Comparison of ENCODE assay signal across 22 mouse cellular contexts in genomic region chr3:107090001-107090400, GRCm38 (mm10). TPM values are rescaled to one million over a fixed set of nuclear protein-coding genes. Genes with fewer than 3 reads are reported as not detected.
DNase-seq lines count a peak whose midpoint lies in the region; ATAC-seq and TF ChIP-seq lines count a peak whose summit lies in the region.
"Had no signal": no experiment of that assay in that cellular context is flagged by ENCODE, and none has a peak within 500 bp of the region (broad histone marks: within the 10 kb centered on the region; RNA-seq: fewer than 3 reads in every experiment).

No protein-coding gene starts in this region.

- H3K79me2 ChIP-seq in CH12.LX (replicated peaks; ENCODE audit: control insufficient read depth, extremely low read depth, insufficient read depth, poor library complexity, severe bottlenecking) = no peaks in the 10 kb centered on the region

- in situ Hi-C loops in CH12.LX (cut with MboI; ENCODE audit: low pct_ligation_motif_present, low pct_unique_long_range_greater_than_20kb, low sequenced_read_pairs) = loop anchor here (5.0 to 10.0 kb wide), 2 partner anchors 62 to 95 kb away; partner anchors contain the start of gene Kcna10

- dilution Hi-C loops in CH12.LX (cut with MboI; ENCODE audit: extremely low pct_ligation_motif_present, extremely low pct_unique_long_range_greater_than_20kb, low sequenced_read_pairs) = no loop called here

- DNase-seq in heart, adult 18-20 months = no peak
- no peak for DNase-seq in CH12.LX (ENCODE audit: extremely low read depth)
- DNase-seq in splenic B cell, adult 2 months (ENCODE audit: low read depth, low spot score) = peak; percentile 14
- peak; percentile 88 for DNase-seq in thymus, postnatal 4 days
- DNase-seq in c-Kit-positive CD71-positive TER-119-positive erythroid progenitor cells, embryonic 14.5 days (ENCODE audit: low spot score) = no peak
- no peak for DNase-seq in gastrocnemius, postnatal 36 days
- DNase-seq: adrenal gland, adult 8-10 months; embryo, embryonic 11 days; gastrocnemius, adult 2 months; heart, adult 2 months; kidney, adult 9 months; kidney, postnatal 4 days; lung, postnatal 14 days had no signal

- ATAC-seq in heart, embryonic 16.5 days (replicated peaks; ENCODE audit: extremely low read depth, insufficient read depth, low FRiP score) = peak; percentile 71
- ATAC-seq: forebrain, embryonic 13.5 days had no signal

- 56% methylated on average over 7 of the region's 7 CpGs for WGBS in heart, embryonic 16.5 days

- no peak overlapping the region for H3K9ac ChIP-seq in heart, embryonic 16.5 days (ENCODE audit: low read length)
- no peak overlapping the region for H3K9ac ChIP-seq in CH12.LX (ENCODE audit: insufficient read depth, low read depth)
- H3K9ac ChIP-seq: forebrain, embryonic 13.5 days; heart, embryonic 15.5 days; hindbrain, embryonic 12.5 days; liver, embryonic 15.5 days; neural tube, embryonic 12.5 days had no signal

- no peaks in the 10 kb centered on the region for H3K36me3 ChIP-seq in heart, embryonic 16.5 days (ENCODE audit: control insufficient read depth, insufficient read depth)
- no peaks in the 10 kb centered on the region for H3K36me3 ChIP-seq in CH12.LX (replicated peaks in 1 of 2; ENCODE audit: control insufficient read depth in 1 of 2, insufficient read depth in 1 of 2, low read length in 1 of 2)
- no peaks in the 10 kb centered on the region for H3K36me3 ChIP-seq in splenic B cell, adult 2 months (ENCODE audit: control insufficient read depth, insufficient read depth, low read length, poor library complexity, severe bottlenecking)
- H3K36me3 ChIP-seq: heart, embryonic 15.5 days; hindbrain, embryonic 12.5 days; liver, embryonic 15.5 days; neural tube, embryonic 12.5 days had no signal

- intact Hi-C loops in gastrocnemius, postnatal 36 days (cut with DNase I) = loop anchor here (5.0 kb wide), 1 partner anchor 377 kb away; no protein-coding TSS in a partner anchor

- no peak overlapping the region for H3K4me2 ChIP-seq in heart, embryonic 16.5 days (ENCODE audit: low read depth, low read length)
- H3K4me2 ChIP-seq in CH12.LX (ENCODE audit: insufficient read depth, low read depth, poor library complexity, severe bottlenecking) = no peak overlapping the region
- H3K4me2 ChIP-seq: forebrain, embryonic 13.5 days; heart, embryonic 15.5 days; hindbrain, embryonic 12.5 days; liver, embryonic 15.5 days; neural tube, embryonic 12.5 days had no signal

- no peaks in the 10 kb centered on the region for H3K4me1 ChIP-seq in heart, embryonic 16.5 days (ENCODE audit: control insufficient read depth, insufficient read depth, low read length)
- peaks cover 12 to 19% of the 10 kb centered on the region in 2 experiments for H3K4me1 ChIP-seq in CH12.LX (ENCODE audit: control insufficient read depth in 1 of 2, insufficient read depth in 2 of 2)
- H3K4me1 ChIP-seq: forebrain, embryonic 13.5 days; heart, embryonic 15.5 days; hindbrain, embryonic 12.5 days; liver, embryonic 15.5 days; neural tube, embryonic 12.5 days had no signal

- H3K27me3 ChIP-seq in heart, embryonic 16.5 days (ENCODE audit: control insufficient read depth, insufficient read depth, low read length) = no peaks in the 10 kb centered on the region; the same call in 1 of the 2 replicates
- H3K27me3 ChIP-seq in CH12.LX (replicated peaks) = no peaks in the 10 kb centered on the region
- H3K27me3 ChIP-seq in splenic B cell, adult 2 months (ENCODE audit: control insufficient read depth, insufficient read depth, low read length, poor library complexity, severe bottlenecking) = no peaks in the 10 kb centered on the region
- H3K27me3 ChIP-seq: hindbrain, embryonic 12.5 days; liver, embryonic 15.5 days; neural tube, embryonic 12.5 days had no signal

- TF ChIP-seq EP300 in CH12.LX (IDR thresholded peaks at IDR 0.05; ENCODE audit: low read length) = no peak

- no peak for TF ChIP-seq RAD21 in CH12.LX (IDR thresholded peaks at IDR 0.05; ENCODE audit: low read depth, low read length)

- H3K27ac ChIP-seq in heart, embryonic 16.5 days (ENCODE audit: low read length) = peak overlapping the region; percentile 58
- no peak overlapping the region for H3K27ac ChIP-seq in CH12.LX (ENCODE audit: insufficient read depth, low read depth)
- H3K27ac ChIP-seq: forebrain, embryonic 13.5 days; gastrocnemius, adult 2 months; heart, adult 2 months; heart, embryonic 15.5 days; hindbrain, embryonic 12.5 days; liver, embryonic 15.5 days; neural tube, embryonic 12.5 days had no signal

- TF ChIP-seq CTCF in CH12.LX (conservative IDR thresholded peaks at IDR 0.05 in 1 of 2, IDR thresholded peaks at IDR 0.05 in 1 of 2; ENCODE audit: low read depth in 2 of 2, low read length in 2 of 2) = no peak

- no peaks in the 10 kb centered on the region for H3K9me3 ChIP-seq in heart, embryonic 16.5 days (replicated peaks; ENCODE audit: control insufficient read depth, low read length)
- no peaks in the 10 kb centered on the region for H3K9me3 ChIP-seq in CH12.LX (replicated peaks; ENCODE audit: low read length)
- H3K9me3 ChIP-seq: forebrain, embryonic 13.5 days; heart, embryonic 15.5 days; hindbrain, embryonic 12.5 days; liver, embryonic 15.5 days; neural tube, embryonic 12.5 days had no signal

- no peak overlapping the region for H3K4me3 ChIP-seq in heart, embryonic 16.5 days (ENCODE audit: low read length)
- no peak overlapping the region for H3K4me3 ChIP-seq in CH12.LX (replicated peaks in 1 of 3; ENCODE audit: low read depth in 2 of 3, low read length in 2 of 3, poor library complexity in 1 of 3)
- H3K4me3 ChIP-seq: forebrain, embryonic 13.5 days; gastrocnemius, adult 2 months; heart, adult 2 months; heart, embryonic 15.5 days; hindbrain, embryonic 12.5 days; liver, embryonic 15.5 days; neural tube, embryonic 12.5 days had no signal

- TF ChIP-seq POLR2A in CH12.LX (IDR thresholded peaks at IDR 0.05; ENCODE audit: low read depth, low read length) = no peak

TF ChIP-seq in CH12.LX, 34 proteins besides CTCF, POLR2A, EP300 and RAD21:
- TF ChIP-seq CHD2 (IDR thresholded peaks at IDR 0.05; ENCODE audit: low read length) (peak; percentile 64; the same call in 1 of the 2 replicates), POLR2AphosphoS2 (IDR thresholded peaks at IDR 0.05; ENCODE audit: low read depth, low read length) (no peak), TCF12 (IDR thresholded peaks at IDR 0.05; ENCODE audit: low read depth, low read length) (peak; percentile 64; the same call in 1 of the 2 replicates)

RNA-seq across cellular contexts. Expression of gene Kcna2, which starts 10.9 kb away (rescaled TPM):
- 0.05 and 0.07 TPM in 2 replicates for polyA plus RNA-seq in heart, embryonic 16.5 days (2015; fragmentation: Nextera tagmentation; extraction: Ambion mirVana)
- total RNA-seq in heart, adult 18-20 months (2021) = 1 to 10 TPM in 1 of 2 experiments, under 1 TPM in 1; 0.92 to 1.2 TPM
- total RNA-seq in CH12.LX (2012; rRNA removed) (not detected in 2 replicates), CH12.LX (2014; rRNA removed) (not detected in 2 replicates)
- not detected in 2 replicates for polyA plus RNA-seq in CH12.LX (2012; ENCODE audit: insufficient read length, low read depth)
- 1 to 10 TPM; 1.1 to 1.5 TPM for total RNA-seq in gastrocnemius, postnatal 36 days (2021)
- total RNA-seq: megakaryocyte-erythroid progenitor cell, adult 5-6 weeks; MEL had no signal
- polyA plus RNA-seq: C2C12 had no signal

RNA-seq across cellular contexts. Expression of gene Kcna3, which starts 54.0 kb away (rescaled TPM):
- polyA plus RNA-seq in heart, embryonic 16.5 days (2015; fragmentation: Nextera tagmentation; extraction: Ambion mirVana) = 1.7 and 3.0 TPM in 2 replicates
- total RNA-seq in heart, adult 18-20 months (2021) = under 1 TPM; 0.22 to 0.64 TPM
- 0.84 and 0.85 TPM in 2 replicates for total RNA-seq in CH12.LX (2012; rRNA removed)
- total RNA-seq in CH12.LX (2014; rRNA removed) = not detected in 2 replicates
- polyA plus RNA-seq in CH12.LX (2012; ENCODE audit: insufficient read length, low read depth) = not detected in 2 replicates
- total RNA-seq in gastrocnemius, postnatal 36 days (2021) = under 1 TPM in 1 of 2 experiments, not detected in 1; 0.54 TPM
- total RNA-seq: gastrocnemius, adult 2 months; MEL had no signal

Comparison
In these comparisons a context has a peak if more than half of its experiments do, and no peak if none do; other contexts are left out.
1. DNase-seq: peak in splenic B cell, adult 2 months (single experiment) and thymus, postnatal 4 days (single experiment); none in heart, adult 18-20 months (0 of 2), CH12.LX (single experiment), c-Kit-positive CD71-positive TER-119-positive erythroid progenitor cells, embryonic 14.5 days (single experiment) and gastrocnemius, postnatal 36 days (0 of 2).